Mouse (Mus musculus) layer of hippocampus, postnatal 25 days (tissue): ENCODE data around the gene Cyp39a1. TPM values are rescaled to one million over a fixed set of nuclear protein-coding genes. Genes with fewer than 3 reads are reported as not detected.

Source experiments
- DNase-seq, 2 experiments: peaks; one replicate each; pipeline ENCODE4 v3.0.0; 2022; ENCODE audit warnings: mixed read lengths in 2 of 2, low spot score in 1 of 2; ENCODE audit errors: extremely low spot score in 1 of 2
- total RNA-seq, 2 experiments: library from RNA; stranded (reverse); gene quantifications; 2 replicates each; pipeline ENCODE4 v1.2.3; 2021

Cyp39a1 gene
- total RNA-seq, 2 experiments from 2014 or later = 1.1 TPM

DNA sequence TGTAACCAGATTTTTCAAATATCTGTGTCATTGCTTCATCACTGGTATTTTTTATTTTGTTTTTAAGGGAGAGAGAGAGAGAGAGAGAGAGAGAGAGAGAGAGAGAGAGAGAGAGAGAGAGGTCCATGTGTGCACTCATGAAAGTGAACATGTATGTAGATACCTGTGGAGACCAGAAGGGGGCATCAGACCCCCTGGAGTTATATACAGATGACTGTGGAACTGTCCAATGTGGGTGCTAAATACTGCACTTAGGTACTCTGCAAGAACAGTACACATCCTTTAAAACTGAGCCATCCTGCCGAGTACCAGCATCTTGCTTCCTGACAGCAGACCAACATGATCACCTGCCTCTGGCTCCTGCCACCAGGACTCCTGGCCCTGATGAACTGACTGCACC is 9.0 kb downstream of the Cyp39a1 start:
- no peak for DNase-seq

DNA sequence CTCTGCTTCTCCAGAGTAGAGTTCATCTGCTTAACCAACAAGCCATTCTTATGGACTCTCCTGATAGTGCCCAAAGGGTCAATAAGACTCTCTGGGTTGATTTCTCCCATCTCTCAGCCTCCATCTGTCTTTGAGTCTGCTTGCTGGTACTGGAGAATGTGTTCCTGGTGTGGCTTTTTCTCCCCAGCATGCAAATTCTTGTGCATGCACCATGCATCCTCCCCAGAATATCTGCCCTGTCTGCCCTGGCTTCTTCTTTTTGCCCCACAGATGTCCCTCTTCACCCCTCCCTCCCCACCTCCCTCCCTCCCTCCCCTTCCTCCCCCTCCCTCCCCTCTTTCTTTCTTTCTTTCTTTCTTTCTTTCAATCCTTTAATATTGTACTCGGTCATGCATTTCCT is 10.1 kb downstream of the Cyp39a1 start:
- no peak for DNase-seq

DNA sequence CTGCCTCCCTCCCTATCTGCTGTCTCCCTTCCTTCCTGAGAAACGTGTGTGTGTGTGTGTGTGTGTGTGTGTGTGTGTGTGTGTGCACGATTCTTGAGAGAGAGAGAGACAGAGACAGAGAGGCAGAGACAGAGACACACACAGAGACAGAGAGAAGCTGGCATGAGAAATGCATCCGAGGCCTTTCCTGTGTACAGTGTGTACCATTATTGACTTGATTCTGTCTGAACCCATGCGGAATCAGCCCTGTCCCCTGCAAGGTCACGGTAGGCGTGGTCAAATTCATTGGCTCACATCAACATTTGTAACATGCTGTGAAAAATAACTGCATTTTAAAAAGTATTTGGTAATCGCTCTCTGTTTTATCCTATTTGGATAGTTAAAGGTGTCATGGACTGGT is 16.9 kb downstream of the Cyp39a1 start:
- no peak for DNase-seq

DNA sequence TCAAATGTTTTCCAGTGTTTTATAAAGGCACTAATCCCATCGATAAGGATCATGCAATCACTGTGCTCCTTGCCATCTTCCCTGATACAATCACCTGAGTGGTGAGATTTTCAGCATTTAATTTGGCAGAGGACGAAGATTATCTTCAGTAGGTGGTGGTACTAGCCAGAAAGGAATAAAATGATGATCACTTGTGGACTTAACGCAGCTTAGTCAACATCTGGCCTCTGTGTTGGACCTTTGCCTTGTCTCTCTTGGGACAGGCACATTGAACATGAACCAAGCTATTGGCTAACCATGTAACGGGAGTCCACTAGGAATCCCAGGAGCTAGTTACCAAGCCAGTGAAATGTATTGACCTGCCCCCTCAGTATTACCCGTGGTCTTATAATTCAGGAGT is 17.4 kb downstream of the Cyp39a1 start:
- no peak for DNase-seq

DNA sequence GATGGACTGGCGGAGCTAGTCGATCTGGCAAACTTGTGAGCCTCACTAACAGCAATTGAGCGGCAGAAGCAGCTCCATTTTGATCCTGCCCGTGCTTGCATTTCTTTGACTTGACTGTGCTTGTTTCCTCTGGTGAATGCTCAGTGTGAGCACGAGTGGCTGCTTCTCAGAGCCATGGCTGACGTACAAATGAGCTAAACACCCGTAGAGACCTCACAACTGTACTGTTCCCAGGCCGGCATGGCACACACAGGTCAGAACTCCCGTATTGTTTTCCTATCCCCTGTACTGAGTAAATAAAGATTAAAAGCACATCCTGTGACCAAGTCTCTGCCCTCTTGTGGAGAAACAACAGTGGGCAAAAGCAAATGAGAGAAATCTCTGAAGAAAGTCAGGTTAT is 22.4 kb downstream of the Cyp39a1 start:
- no peak for DNase-seq

DNA sequence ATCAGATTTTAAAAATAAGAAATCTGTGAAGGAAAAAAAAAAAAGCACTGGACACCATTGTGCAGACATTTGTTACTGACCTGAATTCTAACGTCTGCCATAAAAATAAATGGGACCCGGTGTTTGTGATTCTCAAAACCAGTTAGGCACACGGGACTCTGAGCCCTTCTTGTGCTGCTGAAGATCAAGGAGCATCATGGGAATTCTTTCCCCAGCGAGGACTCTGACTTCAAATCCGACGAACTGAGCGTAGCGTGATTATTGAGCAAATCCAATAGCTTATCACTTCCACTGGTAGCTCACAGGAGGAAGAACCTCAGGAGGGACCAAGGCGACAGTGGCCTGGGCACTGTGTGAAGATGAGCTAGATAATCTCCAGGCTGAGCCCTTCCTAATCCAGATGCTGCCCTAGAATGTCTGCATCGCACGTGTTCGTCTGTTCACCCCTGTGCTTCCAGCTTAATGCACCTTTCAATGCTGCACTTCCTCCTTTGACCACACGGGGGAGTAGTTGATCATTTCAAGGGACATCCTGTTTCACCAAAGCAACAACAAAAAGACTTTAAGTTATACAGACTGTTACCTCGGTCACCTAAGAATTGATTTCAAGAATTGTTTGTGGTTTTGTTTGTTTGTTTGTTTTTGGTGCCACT is 31.9 kb downstream of the Cyp39a1 start:
- peak; percentile 65 to 93 for DNase-seq

DNA sequence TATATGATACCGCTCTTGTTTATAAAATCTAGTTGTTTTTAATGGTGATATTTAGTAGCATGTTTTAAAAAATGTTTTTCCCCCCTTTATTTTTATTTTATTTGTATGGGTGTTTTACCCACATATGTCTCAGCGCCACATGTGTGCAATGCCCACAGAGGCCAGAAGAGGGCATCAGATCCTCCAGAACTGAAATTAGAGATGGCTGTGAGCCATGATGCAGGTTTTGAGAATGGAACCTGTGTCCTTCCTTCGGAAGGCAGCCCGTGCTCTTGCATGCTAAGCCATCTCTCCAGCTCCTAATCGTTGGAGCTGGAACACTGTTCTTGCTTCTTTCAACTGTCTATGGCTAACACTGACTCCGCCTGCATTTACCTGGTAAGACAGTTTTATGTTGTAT is 33.8 kb downstream of the Cyp39a1 start:
- peak; percentile 16 to 72 for DNase-seq

DNA sequence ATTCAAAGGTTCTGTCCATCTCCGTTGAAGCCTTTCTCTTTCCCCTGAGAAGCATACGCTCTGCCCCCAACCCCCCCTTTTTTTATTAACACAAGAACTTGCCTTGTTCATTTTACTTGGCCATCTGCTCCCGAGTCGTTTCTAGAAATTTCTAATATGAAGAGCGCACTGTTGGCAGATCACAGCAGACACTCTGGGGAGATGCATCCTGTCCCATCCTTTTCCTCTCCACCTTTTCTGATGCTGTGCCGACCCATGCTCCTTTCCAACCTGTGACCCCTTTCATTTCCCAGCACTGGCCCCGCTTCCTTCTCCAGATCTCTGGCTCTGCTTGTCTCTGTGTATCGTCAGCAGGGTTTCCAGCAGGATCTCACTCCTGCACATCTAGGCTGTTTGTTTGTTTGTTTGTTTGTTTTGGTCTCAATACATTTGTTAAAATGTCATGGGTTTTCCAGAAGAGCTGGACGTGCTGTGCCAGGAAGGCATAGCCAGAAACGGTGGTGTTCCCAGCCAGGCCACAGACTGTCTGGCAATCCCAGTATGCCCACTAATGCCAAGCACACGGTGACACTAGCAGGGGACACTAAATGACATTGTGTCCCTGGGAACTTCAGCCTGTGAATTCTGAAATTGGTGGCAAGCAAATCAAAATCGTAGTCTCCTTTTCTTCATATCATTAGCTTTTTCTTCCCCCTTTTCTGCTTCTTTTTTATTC is 37.1 kb downstream of the Cyp39a1 start:
- DNase-seq = no peak

DNA sequence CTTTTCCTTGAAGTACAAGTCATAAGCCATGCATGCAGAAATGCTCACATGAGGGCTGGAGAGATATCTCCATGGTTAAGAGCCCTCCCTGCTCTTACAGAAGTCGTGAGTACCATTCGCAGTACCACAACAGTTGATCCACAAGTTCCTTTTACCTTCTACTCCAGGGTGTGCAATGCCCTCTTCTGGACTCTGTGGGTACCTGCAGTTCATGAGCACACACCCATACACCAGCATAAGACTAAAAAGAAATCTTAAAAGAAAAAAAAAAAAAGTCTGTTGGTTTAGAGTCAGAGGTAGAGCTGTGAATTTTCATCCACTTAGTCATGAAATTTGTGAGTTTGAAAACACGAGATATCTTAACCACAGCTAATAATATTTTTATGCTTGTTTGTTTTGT is 39.5 kb downstream of the Cyp39a1 start:
- DNase-seq = no peak

DNA sequence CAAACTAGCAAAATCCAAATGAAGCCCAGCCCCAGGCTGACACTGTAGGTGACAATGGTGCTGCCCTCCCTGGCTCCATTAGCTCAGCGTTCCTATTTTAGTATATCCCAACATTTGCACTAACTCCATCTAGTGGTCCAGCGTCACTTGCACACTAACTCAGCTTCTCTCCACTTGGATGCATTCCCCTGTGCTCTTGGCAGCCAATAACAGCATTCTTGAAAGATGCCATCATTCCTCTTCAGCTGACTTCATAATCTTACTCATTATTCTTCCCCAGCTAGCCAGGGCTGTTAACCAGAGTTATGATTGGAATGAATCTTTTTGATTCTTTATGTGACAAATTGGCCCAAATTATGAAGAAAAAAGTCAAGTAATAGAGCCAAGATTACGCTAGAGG is 40.0 kb downstream of the Cyp39a1 start:
- DNase-seq = no peak

DNA sequence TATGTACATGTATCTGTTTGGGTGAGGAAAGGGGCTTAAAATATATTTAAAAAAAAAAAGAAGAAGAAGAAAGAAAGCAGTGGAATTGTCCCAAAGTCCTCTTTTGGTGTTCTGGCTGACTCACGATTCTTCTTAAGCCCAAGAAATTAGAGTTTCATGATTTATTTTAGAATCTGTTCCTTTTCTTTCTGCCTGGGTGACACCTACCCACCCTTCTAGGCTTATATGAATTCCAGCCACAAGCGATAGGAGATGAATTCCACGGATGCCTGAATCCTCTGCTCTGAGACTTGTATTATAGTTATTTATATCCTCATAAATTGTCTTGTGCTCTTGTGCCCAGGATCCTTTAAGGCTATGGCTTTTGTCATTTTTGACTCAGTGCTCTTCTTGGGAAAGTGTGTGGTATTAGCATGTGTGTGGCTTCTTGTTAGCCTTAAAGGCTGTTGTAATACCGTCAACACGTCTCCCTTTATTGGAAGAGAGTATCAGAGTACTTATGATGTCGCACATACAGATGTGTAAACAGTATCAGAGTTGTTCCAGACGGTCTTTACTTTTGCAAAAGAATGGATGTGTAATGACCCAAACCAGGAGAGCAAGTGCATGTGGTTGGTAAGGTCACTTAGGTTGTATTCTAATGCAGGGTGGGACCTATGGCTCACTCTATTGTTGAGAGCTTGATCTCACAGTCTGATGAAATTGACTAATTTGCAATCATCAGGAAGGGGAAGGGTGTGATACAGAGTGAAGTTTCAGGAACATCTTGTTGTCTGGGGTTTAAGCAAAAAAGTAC is 44.5 kb downstream of the Cyp39a1 start:
- no peak for DNase-seq

DNA sequence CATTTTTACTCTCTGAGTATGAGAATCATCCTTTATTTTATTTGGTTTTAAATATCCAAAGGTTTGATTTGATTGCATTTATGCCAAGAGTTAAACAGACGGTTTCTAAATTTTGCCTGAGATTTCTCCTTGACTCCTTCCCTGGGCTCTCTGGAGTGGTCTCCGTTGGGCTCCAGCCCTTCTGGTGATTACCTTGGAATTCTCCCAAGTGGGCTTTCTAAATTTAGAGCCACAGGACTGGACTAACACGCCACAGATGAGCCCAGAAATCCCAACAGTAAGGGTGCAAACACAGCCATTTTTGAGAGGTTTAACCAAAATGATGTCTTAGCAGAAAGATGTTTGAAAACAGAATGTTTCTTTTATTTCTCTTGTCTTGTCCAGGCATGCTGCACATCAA is 47.0 kb downstream of the Cyp39a1 start:
- no peak for DNase-seq

DNA sequence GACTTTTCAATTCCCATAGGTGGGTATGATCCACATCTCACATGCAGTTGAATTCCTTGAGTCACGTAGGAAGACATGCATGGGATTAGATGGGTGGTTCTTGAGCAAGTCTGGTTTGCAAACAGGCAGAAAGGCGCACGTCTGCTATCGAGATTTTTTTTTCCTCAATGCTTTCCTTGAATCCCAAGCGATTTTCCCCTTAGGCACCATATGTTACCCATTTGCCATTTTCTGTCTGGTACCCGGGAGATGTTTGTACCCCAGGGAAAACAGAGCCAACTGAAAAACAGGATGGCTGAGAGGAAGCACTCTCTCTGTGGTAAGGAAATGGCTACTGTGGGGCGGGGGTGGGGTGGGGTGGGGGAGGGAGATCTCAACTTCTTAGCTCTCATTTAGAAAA is 49.4 kb downstream of the Cyp39a1 start:
- no peak for DNase-seq

DNA sequence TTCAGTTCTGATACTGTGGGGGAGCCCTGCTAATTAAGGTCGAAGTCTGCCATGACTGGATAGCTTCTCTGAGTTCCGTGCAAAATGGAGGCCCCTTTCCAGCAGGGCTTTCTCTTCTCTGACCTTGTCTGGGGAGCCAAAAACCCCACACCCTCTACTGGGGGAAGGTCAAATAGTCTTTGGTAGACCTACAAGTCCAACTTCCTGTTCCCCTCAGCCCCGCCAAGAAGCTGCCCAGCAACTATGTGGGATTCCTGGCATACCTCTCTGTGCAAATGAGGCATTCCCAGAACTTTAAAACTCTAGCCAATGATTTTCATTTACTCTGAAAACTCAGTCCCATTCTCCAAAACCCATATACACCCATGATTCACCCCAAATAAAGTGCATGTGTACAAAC is 52.2 kb downstream of the Cyp39a1 start:
- DNase-seq = no peak

DNA sequence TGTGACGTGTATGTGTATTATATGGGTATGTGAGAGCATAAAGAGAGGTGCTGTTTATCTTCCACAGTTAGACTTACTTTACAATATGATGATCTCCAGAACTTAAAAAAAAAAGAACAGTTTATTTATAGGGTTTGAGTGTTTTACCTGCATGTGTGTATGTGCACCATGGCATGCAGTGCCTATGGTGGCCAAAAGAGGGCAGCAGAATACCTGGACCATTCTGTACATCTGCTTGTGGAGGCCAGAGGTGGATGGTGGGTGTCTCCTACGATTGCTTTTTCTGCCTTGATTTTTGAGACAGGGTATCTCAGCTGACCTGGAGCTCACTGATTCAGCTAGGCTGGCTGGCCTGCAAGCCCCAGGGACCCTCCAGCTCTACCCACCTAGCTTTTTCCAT is 57.3 kb downstream of the Cyp39a1 start:
- no peak for DNase-seq

DNA sequence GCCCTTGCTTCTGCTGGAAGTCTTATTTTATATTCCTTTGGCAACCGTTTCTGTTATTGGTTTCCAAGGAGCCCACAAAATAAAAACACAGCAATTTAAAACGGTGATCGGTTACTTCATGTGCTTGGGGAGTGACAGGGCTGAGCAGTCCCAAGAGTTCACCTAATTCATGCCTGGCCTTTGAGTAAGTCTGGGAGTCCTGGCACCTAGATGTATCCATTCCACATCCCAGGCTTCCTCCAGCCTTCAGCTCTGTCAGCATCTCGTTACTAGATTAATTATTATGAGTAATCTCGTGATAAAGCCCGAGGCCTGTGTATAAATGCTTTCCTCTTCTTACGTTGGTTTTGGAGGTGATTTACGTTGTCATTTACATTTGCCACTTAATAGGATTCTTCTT is 64.1 kb downstream of the Cyp39a1 start:
- no peak for DNase-seq

DNA sequence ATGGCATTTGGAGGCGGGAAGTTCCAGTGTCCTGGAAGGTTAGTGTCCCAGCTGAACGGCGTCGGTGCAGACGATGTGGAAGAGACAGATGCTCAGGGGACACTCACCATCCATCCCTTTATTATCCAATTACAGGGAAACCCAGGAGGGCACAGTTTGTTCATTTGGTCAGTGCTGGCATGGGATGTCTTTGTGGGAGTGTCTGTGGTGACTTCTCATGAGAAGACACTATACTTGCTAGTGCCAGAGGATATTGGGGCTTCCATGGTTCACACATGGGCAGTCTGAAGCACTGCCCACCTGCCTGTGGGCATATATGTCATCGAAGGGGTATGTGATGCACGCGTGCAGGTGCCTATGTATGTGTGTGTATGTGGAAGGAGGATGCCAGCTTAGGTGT is 64.8 kb downstream of the Cyp39a1 start:
- DNase-seq = no peak

DNA sequence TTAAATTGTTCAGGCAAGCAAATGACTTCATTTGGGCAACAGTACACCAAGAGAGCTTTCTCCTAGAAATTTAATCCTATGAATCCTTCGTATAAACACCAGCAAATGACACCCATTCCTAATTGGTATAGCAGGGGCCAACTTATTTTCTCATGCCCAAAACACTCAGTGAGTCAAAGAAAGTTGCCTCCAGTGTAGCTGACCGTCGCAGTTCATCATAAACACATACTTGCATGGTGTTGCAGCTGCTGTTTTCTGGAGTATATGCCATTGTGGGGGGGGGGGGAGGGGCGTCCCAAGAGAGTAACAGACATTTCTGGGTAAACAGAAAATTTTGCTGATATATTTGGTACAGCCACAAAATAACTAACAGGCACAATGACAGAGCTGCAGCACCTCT is 67.0 kb downstream of the Cyp39a1 start:
- no peak for DNase-seq

DNA sequence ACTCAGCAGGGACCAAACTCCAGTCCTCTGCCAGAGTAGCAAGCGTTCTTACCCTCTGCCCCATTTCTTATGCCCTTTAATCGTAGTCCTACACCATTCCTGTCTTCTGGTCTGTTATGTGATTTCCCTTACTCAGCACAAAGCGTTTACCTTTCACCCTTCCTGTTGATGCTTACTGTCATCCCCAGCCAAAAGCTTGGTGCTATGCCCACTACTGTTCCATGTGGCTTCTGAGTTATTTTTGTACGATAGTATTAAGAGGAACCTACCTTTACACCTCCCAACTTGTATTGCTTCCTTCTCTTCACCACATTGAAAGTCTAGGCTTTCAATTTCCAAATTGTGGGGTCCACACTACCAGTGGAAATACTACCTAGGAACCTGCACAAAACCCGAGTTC is 76.7 kb downstream of the Cyp39a1 start:
- no peak for DNase-seq

DNA sequence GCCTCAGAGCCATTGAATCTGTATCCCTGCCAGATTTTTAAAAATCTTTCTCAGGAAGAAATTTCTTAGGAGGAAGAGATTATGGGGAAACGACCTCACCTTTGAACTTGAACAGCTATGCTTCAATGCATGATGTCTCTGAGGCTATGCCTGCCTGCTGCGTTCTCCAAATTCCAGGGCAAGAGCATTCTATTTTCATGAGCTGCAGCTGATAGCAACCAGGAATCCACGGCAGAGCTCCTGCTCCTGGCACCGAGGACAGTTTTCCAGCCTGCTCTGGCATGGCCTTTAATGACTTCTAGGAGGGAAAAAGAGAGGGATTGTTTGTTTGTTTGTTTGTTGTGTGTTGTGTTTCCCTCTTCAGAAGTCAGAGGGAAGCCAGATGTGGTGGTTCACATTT is 77.2 kb downstream of the Cyp39a1 start:
- no peak for DNase-seq

DNA sequence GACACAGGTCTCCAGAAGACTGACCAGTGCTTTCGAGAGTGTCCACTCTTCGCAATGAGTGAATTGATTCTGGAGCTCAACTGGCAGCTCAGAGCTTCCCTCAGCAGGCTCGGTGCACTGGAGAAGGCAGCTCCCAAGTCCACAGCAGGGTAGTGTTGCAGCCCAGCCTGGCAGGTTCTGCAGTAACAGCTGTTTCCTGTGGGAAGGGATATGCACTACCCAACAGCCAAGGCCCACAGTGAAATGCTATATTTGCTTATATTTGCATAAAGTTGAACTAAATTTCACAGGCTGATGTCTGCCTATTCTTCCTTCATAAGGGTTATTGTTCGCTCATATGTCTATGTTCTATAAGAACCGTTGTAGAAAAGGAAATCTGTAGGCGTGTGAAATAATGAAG is 83.9 kb downstream of the Cyp39a1 start:
- DNase-seq = no peak

DNA sequence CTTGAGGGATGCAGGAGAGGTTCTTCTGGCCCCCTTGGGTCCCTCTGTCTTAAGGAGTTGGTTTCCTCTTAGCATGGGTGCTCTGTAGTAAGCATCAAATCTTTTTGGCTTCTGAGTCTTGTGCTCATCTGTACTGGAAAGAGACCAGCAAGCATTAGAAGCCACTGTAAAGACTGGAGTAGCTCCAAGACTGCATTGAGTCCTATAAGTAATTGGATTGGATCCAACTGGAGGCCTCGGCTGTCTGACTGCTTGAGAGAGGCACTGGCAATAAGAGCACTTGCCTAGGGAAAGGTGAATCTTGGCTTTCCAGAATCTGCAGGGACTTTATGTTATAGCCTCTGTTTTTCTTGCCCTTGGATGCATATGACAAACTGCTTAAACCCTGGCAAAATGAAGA is 85.6 kb downstream of the Cyp39a1 start:
- DNase-seq = no peak
